Mouse (Mus musculus) embryonic facial prominence, embryonic 14.5 days (tissue): ENCODE results near the gene Ppp1cc. TPM values are rescaled to one million over a fixed set of nuclear protein-coding genes. Genes with fewer than 3 reads are reported as not detected.
A peak's percentile ranks its signal among the peaks of the same experiment; 100 is the strongest.
"Not testable (repeated sequence)": the region's sequence is repeated elsewhere in the genome, so short reads cannot be mapped to it uniquely, and the experiment has no call there.

Source experiments
- ATAC-seq: fragments of 200-750 bp; cut with Nextera tagmentation; 2 replicates; pipeline ENCODE4 v1.8.0; 2017; ENCODE audit warnings: low read depth, moderate number of reproducible peaks, moderate TSS enrichment
- DNase-seq: peaks from one replicate; pipeline ENCODE4 v3.0.0-alpha.2; 2015; ENCODE audit warnings: low spot score
- H3K27ac ChIP-seq: fragments of 300-500 bp; sonication (generic); replicated peaks from 2 replicates; pipeline ENCODE4 v1.5.1; 2014; ENCODE audit warnings: low read depth, mild to moderate bottlenecking, low read length, moderate library complexity
- H3K27me3 ChIP-seq: fragments of 300-500 bp; sonication (generic); replicated peaks from 2 replicates; pipeline ENCODE4 v1.6.1; 2014; ENCODE audit warnings: low read length; ENCODE audit not compliant: control insufficient read depth, insufficient read depth
- H3K36me3 ChIP-seq: fragments of 300-500 bp; sonication (generic); 2 replicates; pipeline ENCODE4 v1.6.1; 2014; ENCODE audit warnings: low read length, mixed read lengths; ENCODE audit not compliant: control insufficient read depth, insufficient read depth
- H3K4me1 ChIP-seq: fragments of 300-500 bp; sonication (generic); 2 replicates; pipeline ENCODE4 v1.6.1; 2014; ENCODE audit warnings: antibody characterized with exemption, low read length; ENCODE audit not compliant: control insufficient read depth, insufficient read depth
- H3K4me2 ChIP-seq: fragments of 300-500 bp; sonication (generic); 2 replicates; pipeline ENCODE4 v1.6.1; 2014; ENCODE audit warnings: low read depth, mild to moderate bottlenecking, low read length, moderate library complexity, mixed read lengths
- H3K4me3 ChIP-seq: fragments of 300-500 bp; sonication (generic); 2 replicates; pipeline ENCODE4 v1.5.1; 2014; ENCODE audit warnings: low read depth, mild to moderate bottlenecking, low read length
- H3K9ac ChIP-seq: fragments of 300-500 bp; sonication (generic); 2 replicates; pipeline ENCODE4 v1.6.1; 2014; ENCODE audit warnings: low read depth, mild to moderate bottlenecking, low read length, moderate library complexity, mixed read lengths
- H3K9me3 ChIP-seq: fragments of 300-500 bp; sonication (generic); 2 replicates; pipeline ENCODE4 v1.6.1; 2016; ENCODE audit warnings: low read length; ENCODE audit not compliant: control insufficient read depth
- WGBS: fragments of 180-500 bp; shearing (Covaris S2); extraction: QIAGEN DNeasy Blood & Tissue Kit; methylation state at CpG from one replicate; pipeline ENCODE4 v1.1.7; 2014; 5-methylcytosine and 5-hydroxymethylcytosine counted together
- polyA plus RNA-seq: library from polyadenylated mRNA; unstranded; fragments of >200 nt; fragmentation: Nextera tagmentation; extraction: Ambion mirVana; gene quantifications from 2 replicates; pipeline ENCODE4 v1.2.1, GENCODE M21; 2014

The Ppp1cc gene
- polyA plus RNA-seq, 1 experiment from 2014 or later = 231 TPM

DNA sequence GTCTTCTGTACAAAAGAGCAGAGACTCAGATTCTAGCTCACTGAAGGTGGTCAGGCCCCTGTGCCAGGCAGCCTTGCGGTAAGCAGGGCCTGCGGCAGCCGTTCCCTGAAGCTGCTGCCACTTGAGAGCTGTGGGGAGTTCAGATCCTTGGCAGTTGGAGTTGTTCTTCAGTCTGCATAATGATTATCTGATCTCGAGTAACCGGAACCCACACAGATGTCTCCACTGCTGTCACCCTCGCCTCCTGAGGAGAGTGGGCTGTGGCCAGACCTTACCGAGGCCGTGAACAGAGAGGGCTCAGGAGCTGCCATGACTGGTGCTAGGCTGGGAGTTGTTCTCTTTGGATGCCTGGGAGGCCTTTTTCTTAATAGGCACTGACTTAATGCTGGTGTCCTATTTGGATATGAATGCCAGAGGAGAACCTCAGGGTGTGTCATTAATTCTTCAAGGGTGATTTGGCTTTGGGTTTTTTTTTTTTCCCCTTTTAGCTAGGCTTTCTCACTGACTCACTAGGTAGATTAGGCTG, 8.6 kb downstream of the Ppp1cc start:
- H3K4me2 ChIP-seq = peak overlapping the region; percentile 0; the same call in 1 of the 2 replicates
- no peak overlapping the region for H3K27ac ChIP-seq
- no peak for DNase-seq
- H3K4me1 ChIP-seq = peaks cover 38% of the 10 kb centered on the region
- H3K9ac ChIP-seq = no peak overlapping the region
- WGBS = 65% methylated on average over 8 of the region's 8 CpGs
- H3K4me3 ChIP-seq = no peak overlapping the region
- no peak for ATAC-seq
- H3K9me3 ChIP-seq = no peaks in the 10 kb centered on the region
- peaks cover 94% of the 10 kb centered on the region for H3K36me3 ChIP-seq
- H3K27me3 ChIP-seq = no peaks in the 10 kb centered on the region

DNA sequence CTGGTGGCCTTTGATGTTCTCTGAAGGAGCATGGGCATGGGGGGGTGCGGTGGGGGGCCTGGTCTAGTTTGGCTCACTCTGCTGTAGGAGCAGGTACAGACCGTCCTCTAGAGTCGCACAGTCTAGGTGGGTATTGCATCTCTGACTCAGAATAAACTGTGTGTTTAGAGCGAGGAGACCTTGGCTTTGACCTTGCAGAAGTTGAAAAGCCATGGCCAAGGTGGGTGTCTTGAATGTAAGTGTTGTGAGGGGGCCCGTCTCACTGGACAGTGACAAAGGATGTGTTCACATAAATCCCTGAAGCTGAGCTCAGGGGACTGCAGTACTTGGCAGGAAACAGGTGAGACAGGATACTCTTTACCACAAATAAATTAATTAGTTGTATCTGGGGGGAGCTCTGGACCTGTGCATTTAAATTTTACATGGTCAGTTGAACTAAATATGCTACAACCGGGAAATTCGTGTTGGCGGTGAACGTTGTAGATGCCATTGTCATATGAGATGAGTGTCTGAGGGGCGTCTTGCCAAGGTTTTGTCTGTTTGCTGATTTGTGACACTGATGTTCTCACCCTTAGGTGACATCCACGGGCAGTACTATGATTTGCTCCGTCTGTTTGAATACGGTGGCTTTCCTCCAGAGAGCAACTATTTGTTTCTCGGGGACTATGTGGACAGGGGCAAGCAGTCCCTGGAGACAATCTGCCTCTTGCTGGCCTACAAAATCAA, 10.4 kb downstream of the Ppp1cc start:
- no peaks in the 10 kb centered on the region for H3K9me3 ChIP-seq
- H3K4me3 ChIP-seq = no peak overlapping the region
- no peaks in the 10 kb centered on the region for H3K27me3 ChIP-seq
- WGBS = 89% methylated on average over 13 of the region's 14 CpGs
- peaks cover 99% of the 10 kb centered on the region for H3K36me3 ChIP-seq
- no peak overlapping the region for H3K9ac ChIP-seq
- H3K4me1 ChIP-seq = peaks cover 26% of the 10 kb centered on the region
- ATAC-seq = no peak
- H3K27ac ChIP-seq = no peak overlapping the region
- H3K4me2 ChIP-seq = no peak overlapping the region
- DNase-seq = no peak

DNA sequence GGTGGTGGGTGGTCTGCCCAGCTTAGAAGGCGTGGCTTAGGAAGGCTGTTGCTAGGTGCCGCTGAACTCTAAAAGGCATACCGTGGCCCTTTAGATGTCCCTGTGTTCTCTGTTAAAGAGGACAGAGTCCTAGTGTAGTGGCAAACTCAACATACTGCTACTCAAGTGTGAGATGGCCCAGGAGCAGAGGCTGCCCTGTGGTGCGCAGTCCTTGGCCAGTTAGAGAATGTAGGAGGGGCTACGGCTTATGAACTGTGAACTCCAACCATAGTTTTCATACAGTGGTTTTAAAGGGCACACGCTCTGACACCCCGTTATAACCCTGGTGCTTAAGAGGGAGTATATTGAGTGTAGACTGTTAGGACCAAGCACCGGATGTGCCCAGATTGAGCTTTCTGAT, 13.0 kb downstream of the Ppp1cc start:
- ATAC-seq (no peak), DNase-seq (no peak)
- Histone ChIP-seq H3K4me2 (no peak overlapping the region), H3K4me3 (no peak overlapping the region), H3K27ac (no peak overlapping the region), H3K9me3 (no peaks in the 10 kb centered on the region), H3K4me1 (peaks cover 8% of the 10 kb centered on the region), H3K36me3 (peaks cover 87% of the 10 kb centered on the region), H3K27me3 (no peaks in the 10 kb centered on the region), H3K9ac (no peak overlapping the region)
- 94% methylated on average over 8 of the region's 8 CpGs for WGBS

DNA sequence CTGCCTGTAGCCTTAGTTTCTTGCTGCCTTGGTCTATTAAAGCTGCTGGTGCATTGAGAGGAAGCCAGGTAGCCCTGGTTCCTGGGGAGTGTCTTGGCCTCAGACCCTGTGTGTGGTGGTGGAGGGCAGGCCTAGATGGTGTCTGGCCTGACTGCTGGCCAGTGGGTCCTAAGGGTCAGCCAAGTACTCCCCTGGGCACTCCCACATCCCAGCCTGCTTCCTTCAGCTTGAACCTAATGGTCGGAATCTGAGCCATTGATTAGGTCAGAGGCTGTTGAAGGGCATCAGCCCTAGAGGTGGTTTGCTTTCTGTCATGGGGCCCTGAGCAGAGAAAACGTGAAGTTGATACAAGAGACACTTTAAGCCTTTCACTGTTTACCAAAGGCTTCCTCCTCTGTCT, 17.3 kb downstream of the Ppp1cc start:
- WGBS = 73% methylated on average over 2 of the region's 2 CpGs
- Histone ChIP-seq H3K4me3 (no peak overlapping the region), H3K4me1 (no peaks in the 10 kb centered on the region), H3K36me3 (peaks cover 64% of the 10 kb centered on the region), H3K27ac (no peak overlapping the region), H3K9me3 (no peaks in the 10 kb centered on the region), H3K9ac (no peak overlapping the region), H3K27me3 (no peaks in the 10 kb centered on the region), H3K4me2 (no peak overlapping the region)
- DNase-seq = no peak
- 0 out of 2 replicates have a peak, but pooled peaks have one; percentile 14 for ATAC-seq

DNA sequence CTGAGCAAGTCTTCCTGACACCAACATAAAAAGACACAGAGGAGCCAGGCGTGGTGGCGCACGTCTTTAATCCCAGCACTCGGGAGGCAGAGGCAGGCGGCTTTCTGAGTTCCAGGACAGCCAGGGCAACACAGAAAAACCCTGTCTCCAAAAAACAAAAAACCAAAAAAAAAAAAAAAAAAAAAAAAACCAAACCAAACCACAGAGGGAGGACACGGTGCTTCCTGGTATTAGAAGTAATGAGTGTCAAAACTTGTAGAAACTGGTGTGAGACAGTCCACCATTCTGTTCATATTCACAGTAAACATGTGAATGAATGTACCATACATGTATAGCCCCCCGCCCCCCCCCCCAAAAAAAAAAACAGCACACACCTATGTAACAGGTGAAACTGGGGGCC, 17.9 kb downstream of the Ppp1cc start:
- no peak overlapping the region for H3K4me2 ChIP-seq
- no peak overlapping the region for H3K27ac ChIP-seq
- peaks cover 59% of the 10 kb centered on the region for H3K36me3 ChIP-seq
- WGBS = 93% methylated on average over 7 of the region's 7 CpGs
- H3K4me1 ChIP-seq = no peaks in the 10 kb centered on the region
- H3K9ac ChIP-seq = no peak overlapping the region
- DNase-seq (no peak), ATAC-seq (0 out of 2 replicates have a peak, but pooled peaks have one; percentile 7)
- H3K9me3 ChIP-seq = no peaks in the 10 kb centered on the region
- H3K4me3 ChIP-seq = no peak overlapping the region
- no peaks in the 10 kb centered on the region for H3K27me3 ChIP-seq

DNA sequence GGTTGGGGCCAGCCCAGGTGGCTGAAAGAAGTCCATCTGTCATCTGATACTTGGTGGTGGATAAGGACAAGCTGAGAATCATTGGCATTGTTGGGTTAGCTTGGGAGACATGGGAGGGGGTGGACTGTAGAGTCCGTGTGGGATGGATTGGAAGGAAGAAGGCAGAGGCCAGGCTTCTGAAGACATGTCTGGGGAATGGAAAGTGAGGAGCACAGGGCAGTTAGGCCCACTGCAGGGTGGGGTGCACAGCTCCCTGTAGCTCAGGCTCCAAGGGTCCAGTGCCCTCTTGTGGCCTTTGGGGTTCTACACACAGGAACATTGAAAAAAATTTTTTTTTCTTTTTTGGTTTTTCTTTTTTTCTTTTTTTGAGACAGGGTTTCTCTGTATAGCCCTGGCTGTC, 18.3 kb downstream of the Ppp1cc start:
- Histone ChIP-seq H3K27ac (no peak overlapping the region), H3K4me1 (no peaks in the 10 kb centered on the region), H3K9me3 (no peaks in the 10 kb centered on the region), H3K9ac (no peak overlapping the region), H3K4me3 (no peak overlapping the region), H3K27me3 (no peaks in the 10 kb centered on the region), H3K4me2 (no peak overlapping the region), H3K36me3 (peaks cover 54% of the 10 kb centered on the region)
- DNase-seq = peak; percentile 65
- 33% methylated on average over 1 of the region's 1 CpGs for WGBS
- ATAC-seq = peak; percentile 38; the same call in 1 of the 2 replicates

DNA sequence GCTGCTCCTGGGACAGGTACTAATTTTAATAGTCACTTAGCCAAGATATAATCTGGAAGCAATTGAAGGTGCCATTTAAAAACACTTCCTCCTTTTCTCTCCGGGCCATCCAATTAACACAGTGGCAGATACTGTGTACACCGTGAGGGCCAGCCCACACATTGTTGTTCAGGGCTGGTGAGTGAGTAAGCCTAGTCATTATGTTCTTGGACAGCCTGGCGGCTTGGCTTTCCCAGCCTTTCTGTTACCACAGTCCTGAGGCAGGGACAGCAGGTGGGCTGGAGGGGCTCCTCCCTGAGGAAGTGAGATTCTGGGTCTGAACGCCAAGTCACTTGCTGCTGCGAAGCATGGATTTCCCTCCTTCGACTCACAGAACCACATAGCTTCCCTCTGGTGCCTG, 21.6 kb downstream of the Ppp1cc start:
- peak; percentile 29 for DNase-seq
- H3K9me3 ChIP-seq = no peaks in the 10 kb centered on the region
- no peak overlapping the region for H3K4me3 ChIP-seq
- no peaks in the 10 kb centered on the region for H3K27me3 ChIP-seq
- no peaks in the 10 kb centered on the region for H3K4me1 ChIP-seq
- ATAC-seq = peak; percentile 41
- peaks cover 29% of the 10 kb centered on the region for H3K36me3 ChIP-seq
- H3K27ac ChIP-seq = no peak overlapping the region
- no peak overlapping the region for H3K9ac ChIP-seq
- 46% methylated on average over 6 of the region's 6 CpGs for WGBS
- H3K4me2 ChIP-seq = no peak overlapping the region

DNA sequence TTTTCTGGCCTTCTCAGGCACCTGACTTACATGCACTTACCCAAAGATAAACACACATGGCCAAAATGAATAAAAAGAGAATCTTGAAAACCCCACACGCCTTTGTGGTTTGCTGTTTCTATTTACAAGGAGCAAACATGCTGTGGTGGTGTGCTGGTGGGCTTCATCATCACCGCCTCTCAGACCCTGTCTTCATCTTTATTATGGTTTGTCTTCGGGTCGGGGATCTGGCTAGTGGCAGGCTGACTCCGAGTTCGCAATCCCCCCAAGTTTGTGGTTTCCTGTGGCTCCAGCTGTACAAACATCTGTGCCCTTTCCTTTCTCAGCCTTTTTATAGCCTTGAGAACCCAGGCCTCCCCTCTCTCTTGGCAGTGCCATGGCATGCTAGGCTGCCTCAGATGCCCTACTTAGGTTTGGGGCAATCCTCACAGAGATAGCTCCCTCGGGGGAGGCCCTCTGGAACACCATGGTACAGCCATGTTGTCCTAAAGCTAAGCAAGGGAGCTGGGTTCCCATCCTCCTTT, 26.3 kb downstream of the Ppp1cc start:
- no peak overlapping the region for H3K4me2 ChIP-seq
- H3K9ac ChIP-seq = no peak overlapping the region
- H3K36me3 ChIP-seq = no peaks in the 10 kb centered on the region
- no peak overlapping the region for H3K4me3 ChIP-seq
- ATAC-seq = no peak
- WGBS = 60% methylated on average over 7 of the region's 7 CpGs
- H3K4me1 ChIP-seq = no peaks in the 10 kb centered on the region
- no peaks in the 10 kb centered on the region for H3K27me3 ChIP-seq
- H3K27ac ChIP-seq = no peak overlapping the region
- peak; percentile 19 for DNase-seq
- H3K9me3 ChIP-seq = no peaks in the 10 kb centered on the region

DNA sequence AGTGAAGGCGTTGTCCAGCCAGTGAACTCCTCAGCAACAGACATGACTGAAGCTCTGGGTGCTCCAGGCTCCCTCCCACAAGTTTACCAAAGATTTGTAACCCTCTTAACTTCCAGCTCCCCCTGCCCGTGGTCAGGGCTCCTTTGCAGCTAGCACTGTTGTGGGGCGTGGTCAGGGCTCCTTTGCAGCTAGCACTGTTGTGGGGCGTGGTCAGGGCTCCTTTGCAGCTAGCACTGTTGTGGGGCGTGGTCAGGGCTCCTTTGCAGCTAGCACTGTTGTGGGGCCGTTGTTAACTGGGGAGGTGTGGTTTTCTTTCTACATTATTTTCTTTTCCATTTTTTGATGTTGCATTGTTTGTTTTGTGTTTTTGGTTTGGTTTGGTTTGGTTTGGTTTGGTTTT, 26.8 kb downstream of the Ppp1cc start:
- not testable (repeated sequence) for H3K4me2 ChIP-seq, H3K9ac ChIP-seq, H3K4me1 ChIP-seq, H3K9me3 ChIP-seq, H3K27ac ChIP-seq, H3K27me3 ChIP-seq, DNase-seq, H3K36me3 ChIP-seq, ATAC-seq, H3K4me3 ChIP-seq
- 92% methylated on average over 6 of the region's 6 CpGs for WGBS
